In the genomic region with DNA sequence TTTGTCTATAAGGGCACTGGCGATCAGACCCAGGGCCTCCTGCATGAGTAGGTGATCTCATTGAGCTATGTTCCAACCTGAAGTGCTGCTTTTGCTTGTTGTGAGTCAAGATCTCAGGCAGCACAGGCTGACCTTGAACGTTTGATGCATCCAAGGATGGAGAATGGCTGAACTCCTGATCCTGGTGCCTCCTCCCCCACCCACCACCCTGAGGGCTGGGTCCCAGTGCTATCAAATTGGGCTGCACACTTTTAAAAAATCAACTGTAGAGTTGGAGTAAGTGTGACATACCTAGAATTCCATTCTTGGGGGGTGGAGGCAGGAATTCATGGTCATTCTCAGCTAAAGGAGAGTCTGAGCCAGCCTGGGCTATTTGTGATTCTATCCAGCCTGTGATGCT, we compare ENCODE assay signal across 28 mouse cellular contexts. TPM values are rescaled to one million over a fixed set of nuclear protein-coding genes. Genes with fewer than 3 reads are reported as not detected.
DNase-seq lines count a peak whose midpoint lies in the region; ATAC-seq and TF ChIP-seq lines count a peak whose summit lies in the region.
"Had no signal": no experiment of that assay in that cellular context is flagged by ENCODE, and none has a peak within 500 bp of the region (broad histone marks: within the 10 kb centered on the region; RNA-seq: fewer than 3 reads in every experiment).

No protein-coding gene starts in this region.

- H3K9me3 ChIP-seq in kidney, postnatal 0 days (replicated peaks; ENCODE audit: low read length): no peaks in the 10 kb centered on the region
- H3K9me3 ChIP-seq in ES-E14 (ENCODE audit: control insufficient read depth, insufficient read depth, low read depth, low read length): no peaks in the 10 kb centered on the region
- no peaks in the 10 kb centered on the region for H3K9me3 ChIP-seq in hindbrain, postnatal 0 days (ENCODE audit: low read length)
- no peaks in the 10 kb centered on the region for H3K9me3 ChIP-seq in forebrain, embryonic 10.5 days
- H3K9me3 ChIP-seq: embryonic facial prominence, embryonic 13.5 days; embryonic facial prominence, embryonic 15.5 days; forebrain, embryonic 13.5 days; forebrain, embryonic 15.5 days had no signal

- in situ Hi-C loops in ES-E14 (cut with MboI; ENCODE audit: low sequenced_read_pairs in 2 of 2, unreplicated experiment in 2 of 2): no loop called here

- no peak for TF ChIP-seq CTCF in kidney, postnatal 0 days (IDR thresholded peaks at IDR 0.05; ENCODE audit: low read depth)
- no peak for TF ChIP-seq CTCF in hindbrain, postnatal 0 days (IDR thresholded peaks at IDR 0.05; ENCODE audit: low read depth)

- 34% methylated on average over 2 of the region's 2 CpGs for WGBS in kidney, postnatal 0 days
- WGBS in hindbrain, postnatal 0 days: 47% methylated on average over 2 of the region's 2 CpGs
- WGBS in forebrain, embryonic 10.5 days: 44% methylated on average over 2 of the region's 2 CpGs

- H3K4me2 ChIP-seq in kidney, postnatal 0 days (ENCODE audit: low read length): no peak overlapping the region
- H3K4me2 ChIP-seq in hindbrain, postnatal 0 days (ENCODE audit: low read depth, low read length): no peak overlapping the region
- H3K4me2 ChIP-seq: embryonic facial prominence, embryonic 13.5 days; embryonic facial prominence, embryonic 15.5 days; forebrain, embryonic 13.5 days; forebrain, embryonic 15.5 days had no signal

- no peaks in the 10 kb centered on the region for H3K4me1 ChIP-seq in kidney, postnatal 0 days (replicated peaks; ENCODE audit: insufficient read depth, low read length)
- peaks cover 3 to 11% of the 10 kb centered on the region in 2 experiments for H3K4me1 ChIP-seq in ES-E14 (ENCODE audit: control insufficient read depth in 2 of 2, insufficient read depth in 2 of 2, low read length in 2 of 2, poor library complexity in 1 of 2)
- no peaks in the 10 kb centered on the region for H3K4me1 ChIP-seq in hindbrain, postnatal 0 days (ENCODE audit: insufficient read depth, low read length)
- H3K4me1 ChIP-seq in forebrain, embryonic 10.5 days: no peaks in the 10 kb centered on the region
- H3K4me1 ChIP-seq: embryonic facial prominence, embryonic 13.5 days; embryonic facial prominence, embryonic 15.5 days; forebrain, embryonic 13.5 days; forebrain, embryonic 15.5 days had no signal

- H3K36me3 ChIP-seq in kidney, postnatal 0 days (ENCODE audit: insufficient read depth, low read length): no peaks in the 10 kb centered on the region
- H3K36me3 ChIP-seq in ES-E14 (ENCODE audit: control insufficient read depth, insufficient read depth, low read length, poor library complexity, severe bottlenecking): no peaks in the 10 kb centered on the region
- no peaks in the 10 kb centered on the region for H3K36me3 ChIP-seq in hindbrain, postnatal 0 days (ENCODE audit: insufficient read depth, low read length)
- no peaks in the 10 kb centered on the region for H3K36me3 ChIP-seq in forebrain, embryonic 10.5 days (replicated peaks)
- H3K36me3 ChIP-seq: embryonic facial prominence, embryonic 13.5 days; embryonic facial prominence, embryonic 15.5 days; forebrain, embryonic 15.5 days had no signal

- H3K27ac ChIP-seq in kidney, postnatal 0 days: no peak overlapping the region
- peak overlapping the region; percentile 89; the same call in 1 of the 2 replicates for H3K27ac ChIP-seq in ES-E14 (ENCODE audit: insufficient read depth, low read depth, low read length, poor library complexity, severe bottlenecking)
- H3K27ac ChIP-seq in hindbrain, postnatal 0 days: no peak overlapping the region
- no peak overlapping the region for H3K27ac ChIP-seq in forebrain, embryonic 10.5 days
- H3K27ac ChIP-seq: embryonic facial prominence, embryonic 13.5 days; embryonic facial prominence, embryonic 15.5 days; forebrain, embryonic 13.5 days; forebrain, embryonic 15.5 days had no signal

- 0 out of 2 replicates have a peak, but pooled peaks have one; percentile 3 for ATAC-seq in kidney, postnatal 0 days (replicated peaks; ENCODE audit: low FRiP score, low read depth)
- no peak for ATAC-seq in hindbrain, postnatal 0 days
- ATAC-seq: activated CD4-positive, CD25-positive, alpha-beta regulatory T cell, adult 4 months; CD4-positive, CD25-positive, alpha-beta regulatory T cell, adult 4 months; forebrain, embryonic 13.5 days; forebrain, embryonic 15.5 days; forebrain, postnatal 0 days had no signal

- intact Hi-C loops in left cerebral cortex, postnatal 10 days (cut with DNase I): no loop called here

- H3K27me3 ChIP-seq in kidney, postnatal 0 days (ENCODE audit: insufficient read depth, low read length): no peaks in the 10 kb centered on the region
- H3K27me3 ChIP-seq in hindbrain, postnatal 0 days (ENCODE audit: insufficient read depth, low read length): no peaks in the 10 kb centered on the region
- no peaks in the 10 kb centered on the region for H3K27me3 ChIP-seq in forebrain, embryonic 10.5 days (ENCODE audit: poor library complexity, severe bottlenecking)
- H3K27me3 ChIP-seq: CH12.LX; embryonic facial prominence, embryonic 13.5 days; embryonic facial prominence, embryonic 15.5 days; forebrain, embryonic 13.5 days; forebrain, embryonic 15.5 days had no signal

- H3K4me3 ChIP-seq in kidney, postnatal 0 days (replicated peaks; ENCODE audit: low read depth, low read length): no peak overlapping the region
- H3K4me3 ChIP-seq in ES-E14 (ENCODE audit: insufficient read depth in 1 of 2, low read depth in 1 of 2, low read length in 2 of 2, poor library complexity in 1 of 2, severe bottlenecking in 1 of 2): no peak overlapping the region
- no peak overlapping the region for H3K4me3 ChIP-seq in hindbrain, postnatal 0 days (ENCODE audit: low read length)
- H3K4me3 ChIP-seq in forebrain, embryonic 10.5 days: no peak overlapping the region
- H3K4me3 ChIP-seq: embryonic facial prominence, embryonic 13.5 days; embryonic facial prominence, embryonic 15.5 days; erythroblast, embryonic 14.5 days; forebrain, embryonic 13.5 days; forebrain, embryonic 15.5 days had no signal

- H3K9ac ChIP-seq in kidney, postnatal 0 days (ENCODE audit: low read depth, low read length): no peak overlapping the region
- H3K9ac ChIP-seq in ES-E14 (ENCODE audit: insufficient read depth, low read depth, low read length, poor library complexity, severe bottlenecking): no peak overlapping the region
- H3K9ac ChIP-seq in hindbrain, postnatal 0 days (replicated peaks; ENCODE audit: low read length): no peak overlapping the region
- H3K9ac ChIP-seq: embryonic facial prominence, embryonic 13.5 days; embryonic facial prominence, embryonic 15.5 days; forebrain, embryonic 13.5 days; forebrain, embryonic 15.5 days; forebrain, postnatal 0 days had no signal

- no peak for DNase-seq in kidney, postnatal 0 days (ENCODE audit: low spot score)
- DNase-seq in kidney, adult 11 months: no peak
- DNase-seq in ES-E14 (ENCODE audit: low read depth, low spot score): no peak
- DNase-seq in WW6 (ENCODE audit: low read depth, low spot score): peak; percentile 60
- DNase-seq in left cerebral cortex, postnatal 10 days (ENCODE audit: extremely low spot score in 1 of 2, low spot score in 2 of 2): no peak
- DNase-seq in hindbrain, postnatal 0 days (ENCODE audit: low spot score): no peak
- DNase-seq in forebrain, embryonic 10.5 days (ENCODE audit: extremely low spot score, low spot score): no peak
- DNase-seq: adrenal gland, adult 8-10 months; adrenal gland, postnatal 14 days; adrenal gland, postnatal 36 days; B cell, adult 2 months; cerebellum, adult 11-12 months; cerebellum, adult 2 months; cerebellum, adult 9-10 months; cerebellum, postnatal 10 days; cerebellum, postnatal 25 days; embryo, embryonic 11 days; forebrain, postnatal 0 days had no signal

TF ChIP-seq in ES-E14, 5 proteins besides CTCF, POLR2A, EP300 and RAD21 (continues in another document):
- no peak for TF ChIP-seq MAFK (IDR thresholded peaks at IDR 0.05; ENCODE audit: insufficient read depth, low read depth, low read length)

RNA-seq across cellular contexts. Expression of a gene that starts 17.0 kb away (rescaled TPM):
- polyA plus RNA-seq in kidney, postnatal 0 days (2015; fragmentation: Nextera tagmentation; extraction: Ambion mirVana): 9.6 and 10.2 TPM in 2 replicates
- 24.9 and 30.3 TPM in 2 replicates for total RNA-seq in ES-E14 (2012; rRNA removed)
- total RNA-seq in left cerebral cortex, postnatal 10 days (2021): 1 to 10 TPM; 1.1 to 2.2 TPM
- 1.3 and 1.7 TPM in 2 replicates for total RNA-seq in hindbrain, postnatal 0 days (2014; rRNA removed)
- polyA plus RNA-seq in hindbrain, postnatal 0 days (2015; fragmentation: Nextera tagmentation; extraction: Ambion mirVana): 0.64 and 0.65 TPM in 2 replicates
- 3.0 and 3.1 TPM in 2 replicates for polyA plus RNA-seq in forebrain, embryonic 10.5 days (2016; fragmentation: Nextera tagmentation; extraction: Ambion mirVana)

RNA-seq across cellular contexts. Expression of a gene that starts 20.1 kb away (rescaled TPM):
- polyA plus RNA-seq in kidney, postnatal 0 days (2015; fragmentation: Nextera tagmentation; extraction: Ambion mirVana): 836 and 985 TPM in 2 replicates
- total RNA-seq in ES-E14 (2012; rRNA removed): 1,660 and 1,982 TPM in 2 replicates
- 100 to 1,000 TPM; 382 to 405 TPM for total RNA-seq in left cerebral cortex, postnatal 10 days (2021)
- 1,199 and 1,407 TPM in 2 replicates for total RNA-seq in hindbrain, postnatal 0 days (2014; rRNA removed)
- polyA plus RNA-seq in hindbrain, postnatal 0 days (2015; fragmentation: Nextera tagmentation; extraction: Ambion mirVana): 399 and 422 TPM in 2 replicates
- 574 and 577 TPM in 2 replicates for polyA plus RNA-seq in forebrain, embryonic 10.5 days (2016; fragmentation: Nextera tagmentation; extraction: Ambion mirVana)

RNA-seq across cellular contexts. Expression of a gene that starts 39.3 kb away (rescaled TPM):
- polyA plus RNA-seq in kidney, postnatal 0 days (2015; fragmentation: Nextera tagmentation; extraction: Ambion mirVana): 1.4 and 1.8 TPM in 2 replicates
- 1.4 and 1.9 TPM in 2 replicates for total RNA-seq in ES-E14 (2012; rRNA removed)
- total RNA-seq in left cerebral cortex, postnatal 10 days (2021): 10 to 100 TPM; 18.5 to 19.8 TPM
- total RNA-seq in hindbrain, postnatal 0 days (2014; rRNA removed): 11.0 and 90.5 TPM in 2 replicates
- polyA plus RNA-seq in hindbrain, postnatal 0 days (2015; fragmentation: Nextera tagmentation; extraction: Ambion mirVana): 8.6 and 9.8 TPM in 2 replicates
- 3.2 and 3.9 TPM in 2 replicates for polyA plus RNA-seq in forebrain, embryonic 10.5 days (2016; fragmentation: Nextera tagmentation; extraction: Ambion mirVana)
- total RNA-seq: common myeloid progenitor, adult 5-6 weeks; MEL had no signal

RNA-seq across cellular contexts. Expression of a gene that starts 40.7 kb away (rescaled TPM):
- polyA plus RNA-seq in kidney, postnatal 0 days (2015; fragmentation: Nextera tagmentation; extraction: Ambion mirVana): 124 and 132 TPM in 2 replicates
- 127 and 170 TPM in 2 replicates for total RNA-seq in ES-E14 (2012; rRNA removed)
- total RNA-seq in left cerebral cortex, postnatal 10 days (2021): 10 to 100 TPM; 80.0 to 83.7 TPM
- total RNA-seq in hindbrain, postnatal 0 days (2014; rRNA removed): 48.0 and 61.2 TPM in 2 replicates
- 114 and 117 TPM in 2 replicates for polyA plus RNA-seq in hindbrain, postnatal 0 days (2015; fragmentation: Nextera tagmentation; extraction: Ambion mirVana)
- 298 and 302 TPM in 2 replicates for polyA plus RNA-seq in forebrain, embryonic 10.5 days (2016; fragmentation: Nextera tagmentation; extraction: Ambion mirVana)

RNA-seq across cellular contexts. Expression of a gene that starts 57.4 kb away (rescaled TPM):
- polyA plus RNA-seq in kidney, postnatal 0 days (2015; fragmentation: Nextera tagmentation; extraction: Ambion mirVana): 3,897 and 4,536 TPM in 2 replicates
- total RNA-seq in ES-E14 (2012; rRNA removed): 5,552 and 6,346 TPM in 2 replicates
- 1,000 to 10,000 TPM; 2,483 to 2,553 TPM for total RNA-seq in left cerebral cortex, postnatal 10 days (2021)
- total RNA-seq in hindbrain, postnatal 0 days (2014; rRNA removed): 412 and 501 TPM in 2 replicates
- 2,609 and 2,618 TPM in 2 replicates for polyA plus RNA-seq in hindbrain, postnatal 0 days (2015; fragmentation: Nextera tagmentation; extraction: Ambion mirVana)
- polyA plus RNA-seq in forebrain, embryonic 10.5 days (2016; fragmentation: Nextera tagmentation; extraction: Ambion mirVana): 3,608 and 3,665 TPM in 2 replicates
